ENCODE assay signal across 7 mouse cellular contexts in genomic region chr11:72689551-72690510, GRCm38 (mm10). TPM values are rescaled to one million over a fixed set of nuclear protein-coding genes. Genes with fewer than 3 reads are reported as not detected.
A peak's percentile ranks its signal among the peaks of the same experiment; 100 is the strongest.
DNase-seq lines count a peak whose midpoint lies in the region; ATAC-seq lines count a peak whose summit lies in the region.

Ankfy1 (plus strand) TSS chr11:72690006.

- H3K27ac ChIP-seq in intestine, embryonic 16.5 days (ENCODE audit: low read length), result peak within 1 kb of the TSS; percentile 70
- H3K27ac ChIP-seq in midbrain, embryonic 11.5 days (ENCODE audit: low read depth, low read length), result peak within 1 kb of the TSS; percentile 76

- peak; percentile 95 for DNase-seq in adrenal gland, adult 8-10 months
- DNase-seq in embryo, embryonic 9.5 days (ENCODE audit: extremely low spot score), result peak; percentile 98
- peak; percentile 87 to 97 for DNase-seq in gastrocnemius, postnatal 4 days (ENCODE audit: low spot score in 2 of 2)
- peak; percentile 92 to 95 for DNase-seq in left cerebral cortex, postnatal 36 days (ENCODE audit: low spot score in 2 of 2)
- DNase-seq in midbrain, embryonic 11.5 days (ENCODE audit: low spot score, missing footprints), result peak; percentile 99
- peak; percentile 93 for DNase-seq in skeletal muscle tissue, adult 2 months (ENCODE audit: low read depth, low spot score)

- under 1% methylated on average over 56 of the region's 56 CpGs for WGBS in intestine, embryonic 16.5 days
- under 1% methylated on average over 56 of the region's 56 CpGs for whole genome bisulfite sequencing in midbrain, embryonic 11.5 days

- H3K27me3 ChIP-seq in intestine, embryonic 16.5 days (replicated peaks; ENCODE audit: control insufficient read depth, insufficient read depth, low read length), result no peaks in the 10 kb centered on the region
- no peaks in the 10 kb centered on the region for H3K27me3 ChIP-seq in midbrain, embryonic 11.5 days (ENCODE audit: control insufficient read depth, insufficient read depth, low read length)

- peaks cover 16% of the 10 kb centered on the region for H3K4me1 ChIP-seq in intestine, embryonic 16.5 days (ENCODE audit: control insufficient read depth, insufficient read depth, low read length)
- peaks cover 16% of the 10 kb centered on the region for H3K4me1 ChIP-seq in midbrain, embryonic 11.5 days (ENCODE audit: control insufficient read depth, insufficient read depth, low read length)

- ATAC-seq in intestine, embryonic 16.5 days, result peak; percentile 98
- ATAC-seq in midbrain, embryonic 11.5 days (ENCODE audit: low FRiP score), result peak; percentile 96

- intact Hi-C loops in left cerebral cortex, postnatal 36 days (cut with DNase I), result loop anchor here (5.0 kb wide), 1 partner anchor 83 kb away; the partner anchor contains the start of gene Ube2g1

- H3K9ac ChIP-seq in intestine, embryonic 16.5 days (ENCODE audit: low read depth, low read length), result peak within 1 kb of the TSS; percentile 81
- H3K9ac ChIP-seq in midbrain, embryonic 11.5 days (ENCODE audit: low read length), result peak within 1 kb of the TSS; percentile 88

- H3K36me3 ChIP-seq in intestine, embryonic 16.5 days (ENCODE audit: control insufficient read depth, insufficient read depth, low read length), result no peaks in the 10 kb centered on the region
- H3K36me3 ChIP-seq in midbrain, embryonic 11.5 days (ENCODE audit: control insufficient read depth, insufficient read depth, low read length), result no peaks in the 10 kb centered on the region; the same call in 1 of the 2 replicates

- H3K9me3 ChIP-seq in intestine, embryonic 16.5 days (ENCODE audit: control insufficient read depth, low read length), result no peaks in the 10 kb centered on the region
- no peaks in the 10 kb centered on the region for H3K9me3 ChIP-seq in midbrain, embryonic 11.5 days (ENCODE audit: control insufficient read depth, low read length)

- H3K4me2 ChIP-seq in intestine, embryonic 16.5 days (ENCODE audit: low read depth, low read length), result peak within 1 kb of the TSS; percentile 76
- H3K4me2 ChIP-seq in midbrain, embryonic 11.5 days, result peak within 1 kb of the TSS; percentile 84

- peak within 1 kb of the TSS; percentile 86 for H3K4me3 ChIP-seq in intestine, embryonic 16.5 days (ENCODE audit: low read length)
- H3K4me3 ChIP-seq in midbrain, embryonic 11.5 days (ENCODE audit: low read depth, low read length), result peak within 1 kb of the TSS; percentile 87

RNA-seq across cellular contexts. Expression of gene Ankfy1, which starts in this region (rescaled TPM):
- 10 to 100 TPM; 48.9 to 63.3 (median 55.8) TPM for total RNA-seq in adrenal gland, adult 8-10 months (2022)
- total RNA-seq in gastrocnemius, postnatal 4 days (2021), result 10 to 100 TPM; 30.7 to 31.2 TPM
- 14.1 and 17.4 TPM in 2 replicates for polyA plus RNA-seq in intestine, embryonic 16.5 days (2015; fragmentation: Nextera tagmentation; extraction: Ambion mirVana)
- total RNA-seq in left cerebral cortex, postnatal 36 days (2021), result 10 to 100 TPM; 29.6 to 41.0 TPM
- 28.7 and 33.0 TPM in 2 replicates for polyA plus RNA-seq in midbrain, embryonic 11.5 days (2014; fragmentation: Nextera tagmentation; extraction: Ambion mirVana)

Comparison
In these comparisons a context has a peak if more than half of its experiments do, and no peak if none do; other contexts are left out.
1. Peak in every context shown above with its lines: DNase-seq, ATAC-seq, H3K4me3 ChIP-seq and H3K27ac ChIP-seq.